Mouse (Mus musculus) adrenal gland, postnatal 4 days (tissue): ENCODE data around the gene Snrpd2. TPM values are rescaled to one million over a fixed set of nuclear protein-coding genes. Genes with fewer than 3 reads are reported as not detected.
A peak's percentile ranks its signal among the peaks of the same experiment; 100 is the strongest.

Source experiments
- DNase-seq, 2 experiments: peaks; one replicate each; pipeline ENCODE4 v3.0.0; 2021 to 2022; ENCODE audit warnings: low spot score in 2 of 2, mixed read lengths in 2 of 2
- microRNA-seq: library from miRNA; unstranded; fragments of <30 nt; microRNA quantifications from one replicate; pipeline ENCODE4 v1.2.0, GENCODE M21; 2021
- total RNA-seq, 2 experiments: library from RNA; stranded (reverse); gene quantifications; 2 replicates each; pipeline ENCODE4 v1.2.3; 2021

Snrpd2 gene
- total RNA-seq, 2 experiments from 2014 or later = 111 to 116 TPM

DNA sequence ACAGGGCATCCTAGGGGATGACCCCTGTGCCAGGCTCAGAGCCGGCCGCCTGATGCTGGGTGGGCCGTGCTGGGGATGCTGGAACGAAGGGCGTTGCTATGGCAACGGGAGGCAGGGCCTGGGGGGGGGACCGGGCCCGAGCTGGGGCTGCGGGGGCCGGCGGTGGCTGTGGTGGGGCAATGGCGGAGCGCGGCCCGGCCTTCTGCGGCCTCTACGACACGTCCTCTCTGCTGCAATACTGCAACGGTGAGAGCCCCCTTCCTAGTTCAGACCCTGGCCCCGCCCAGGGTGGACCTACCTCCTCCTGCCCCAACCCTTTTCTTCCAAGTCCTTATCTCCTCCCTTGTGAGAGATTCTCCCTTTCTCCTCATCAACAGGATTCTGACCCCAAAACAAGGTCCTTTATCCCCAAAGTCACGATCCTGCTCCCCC, 27.0 kb downstream of the Snrpd2 start:
- no peak for DNase-seq

DNA sequence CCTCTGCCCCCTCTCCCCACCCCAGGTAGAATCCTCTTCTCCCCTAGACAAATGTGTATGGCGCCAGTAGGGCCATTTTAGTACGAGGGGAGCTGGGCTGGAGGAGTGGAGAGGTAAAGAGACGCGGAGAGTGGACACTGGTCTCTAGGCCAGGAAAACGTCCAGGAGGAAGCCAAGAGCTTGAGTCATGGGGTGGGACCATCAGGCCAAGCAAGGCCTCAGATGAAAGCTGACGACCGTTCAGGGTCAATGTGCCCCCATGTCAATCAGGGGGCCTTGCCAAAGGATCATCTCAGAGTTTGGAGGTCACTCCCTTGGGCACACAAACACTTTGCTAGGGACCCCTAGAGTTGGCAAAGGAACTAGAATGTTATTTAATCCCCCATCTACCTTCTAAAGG, 27.7 kb downstream of the Snrpd2 start:
- DNase-seq = no peak

DNA sequence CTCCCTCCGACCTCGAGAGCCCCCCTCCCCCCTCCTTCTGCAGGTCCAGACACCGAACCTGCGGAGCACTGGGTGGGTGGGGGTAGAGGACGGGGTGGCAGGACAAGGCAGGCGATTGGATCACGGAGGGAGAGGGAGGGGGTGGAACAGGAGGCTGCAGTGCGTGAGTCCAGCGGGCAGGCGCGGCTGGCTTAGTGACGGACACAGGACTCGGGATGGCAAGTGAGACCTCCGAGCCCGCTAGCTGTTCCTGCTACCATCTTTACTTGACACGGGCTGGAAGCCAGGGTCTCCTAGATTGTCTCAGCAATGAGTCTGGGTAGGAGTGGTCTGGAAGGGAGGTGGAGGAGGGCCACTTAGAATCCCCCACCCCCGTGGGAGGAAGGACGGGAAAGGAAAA, 28.5 kb downstream of the Snrpd2 start:
- no peak for DNase-seq

DNA sequence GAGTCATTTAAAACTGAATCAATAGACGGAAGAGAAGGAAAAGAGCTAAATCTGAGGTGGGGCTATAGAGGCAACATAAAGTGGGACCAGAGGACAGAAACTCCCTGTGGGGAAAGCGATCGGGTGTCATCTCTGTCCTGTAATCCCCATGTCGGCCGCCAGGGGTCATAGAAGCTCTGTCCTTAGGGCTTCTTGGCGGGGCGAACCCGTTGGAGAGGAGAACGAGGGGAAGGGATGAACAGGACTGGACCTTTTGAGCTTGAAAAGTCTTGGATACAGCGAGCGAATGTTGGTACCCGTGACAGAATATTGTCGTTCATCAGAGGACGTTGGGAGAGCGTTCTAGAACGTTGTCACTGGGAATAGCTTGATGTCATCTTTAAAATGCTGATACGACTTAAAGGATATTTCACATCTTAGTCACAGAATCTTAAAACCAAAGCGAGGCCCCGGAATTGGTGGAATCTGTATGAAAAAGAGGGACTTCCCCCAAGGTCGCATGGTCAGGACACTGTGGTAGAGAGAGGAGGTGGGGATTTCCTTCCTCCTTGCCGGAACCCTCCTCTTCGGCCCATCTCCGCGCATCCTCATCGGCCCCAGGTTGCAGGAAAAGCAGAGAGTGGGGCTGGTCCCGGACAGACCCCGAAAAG, 29.0 kb downstream of the Snrpd2 start:
- peak in 1 of 2 experiments; percentile 50 for DNase-seq

DNA sequence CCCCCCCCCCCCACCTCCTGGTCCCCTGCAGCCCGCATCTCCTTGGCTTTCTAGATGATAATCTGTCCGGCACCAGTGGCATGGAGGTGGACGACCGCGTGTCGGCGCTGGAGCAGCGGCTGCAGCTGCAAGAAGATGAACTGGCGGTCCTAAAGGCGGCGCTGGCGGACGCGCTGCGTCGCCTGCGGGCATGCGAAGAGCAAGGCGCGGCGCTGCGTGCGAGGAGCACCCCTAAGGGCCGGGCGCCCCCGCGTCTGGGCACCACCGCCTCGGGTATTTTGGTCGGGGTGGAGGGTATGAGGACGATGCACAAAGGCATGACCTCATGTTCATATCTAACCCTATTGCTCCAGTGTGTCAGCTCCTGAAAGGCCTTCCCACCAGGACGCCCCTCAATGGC, 29.7 kb downstream of the Snrpd2 start:
- DNase-seq = no peak

DNA sequence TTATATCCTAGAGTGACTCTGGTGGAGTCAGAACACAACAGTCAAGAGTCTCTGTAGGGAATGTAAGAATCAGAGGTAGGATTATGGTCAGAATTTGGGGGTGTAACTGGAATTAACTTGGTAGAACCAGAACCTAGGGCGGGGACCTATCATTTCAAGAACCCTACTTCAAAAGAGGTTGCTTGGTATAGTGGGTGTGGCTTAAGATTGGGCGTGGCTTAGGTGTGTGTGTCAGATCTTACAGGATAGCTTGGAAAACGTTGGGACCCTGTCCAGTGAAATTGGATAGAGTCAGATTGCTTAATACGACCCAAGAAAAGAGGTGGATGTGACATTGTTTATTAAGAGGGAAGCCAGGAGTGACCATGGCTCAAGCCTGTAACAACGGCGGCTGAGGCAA, 30.4 kb downstream of the Snrpd2 start:
- DNase-seq = no peak

DNA sequence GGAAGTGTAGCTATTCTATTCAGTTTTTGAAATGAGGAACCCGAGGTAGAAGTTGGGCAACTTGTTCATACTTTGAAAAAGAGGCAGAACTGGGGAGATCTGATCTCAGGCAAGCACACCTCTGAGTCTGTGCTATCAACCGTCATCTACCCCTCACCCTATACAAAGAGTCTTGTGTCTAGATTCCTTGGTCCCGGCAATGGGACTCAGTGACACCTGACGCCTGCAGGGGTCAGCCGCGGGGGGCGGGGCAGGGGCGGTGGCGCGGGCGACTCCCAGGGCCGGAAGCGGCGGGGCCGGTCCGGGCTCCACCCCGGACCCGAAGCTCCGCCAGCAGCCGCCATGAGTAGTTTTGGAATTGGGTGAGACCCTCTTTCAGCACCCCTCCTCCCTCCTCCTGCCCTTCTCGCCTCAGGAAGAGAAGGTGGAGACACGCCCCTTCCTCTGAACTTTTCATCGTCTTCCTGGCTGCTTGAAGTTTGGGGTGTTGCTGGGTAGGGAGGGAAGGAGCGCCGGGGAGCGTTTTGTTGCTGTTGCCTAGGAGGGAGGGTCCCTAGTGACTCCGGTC, 31.4 kb downstream of the Snrpd2 start:
- no peak for DNase-seq

DNA sequence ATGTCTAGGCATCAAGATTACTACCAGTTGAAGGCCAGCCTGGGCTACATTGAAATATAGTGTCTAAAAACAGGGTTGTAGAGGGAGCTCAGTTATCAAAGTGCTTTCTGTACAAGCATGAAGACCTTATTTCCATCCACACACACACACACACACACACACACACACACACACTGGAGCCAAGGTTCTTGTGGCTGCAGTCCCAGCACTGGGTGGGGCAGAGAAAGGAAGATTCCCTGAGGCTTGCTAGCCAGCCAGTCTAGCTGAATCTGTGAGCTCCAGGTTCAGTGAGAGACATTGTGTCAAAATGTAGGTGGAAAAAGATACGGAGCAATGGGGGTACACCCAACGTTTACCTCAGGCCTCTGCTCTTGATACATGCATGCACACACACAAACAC, 34.7 kb downstream of the Snrpd2 start:
- DNase-seq = no peak

DNA sequence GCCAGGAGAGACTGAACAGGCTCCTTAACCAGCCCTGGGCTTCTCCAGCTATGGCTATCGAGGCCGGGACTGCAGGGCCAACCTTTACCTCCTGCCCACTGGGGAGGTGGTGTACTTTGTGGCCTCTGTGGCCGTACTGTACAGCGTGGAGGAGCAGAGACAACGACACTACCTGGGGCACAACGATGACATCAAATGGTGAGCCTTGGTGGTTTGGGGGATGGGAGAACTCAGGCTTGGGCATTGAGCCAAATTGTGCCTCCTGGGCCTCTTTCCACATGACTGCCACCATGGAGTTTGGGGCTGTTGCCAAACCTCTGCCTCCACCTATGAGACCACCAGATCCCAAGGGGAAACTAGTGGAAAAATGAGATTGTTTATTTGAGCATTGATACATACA, 35.2 kb downstream of the Snrpd2 start:
- DNase-seq = no peak

DNA sequence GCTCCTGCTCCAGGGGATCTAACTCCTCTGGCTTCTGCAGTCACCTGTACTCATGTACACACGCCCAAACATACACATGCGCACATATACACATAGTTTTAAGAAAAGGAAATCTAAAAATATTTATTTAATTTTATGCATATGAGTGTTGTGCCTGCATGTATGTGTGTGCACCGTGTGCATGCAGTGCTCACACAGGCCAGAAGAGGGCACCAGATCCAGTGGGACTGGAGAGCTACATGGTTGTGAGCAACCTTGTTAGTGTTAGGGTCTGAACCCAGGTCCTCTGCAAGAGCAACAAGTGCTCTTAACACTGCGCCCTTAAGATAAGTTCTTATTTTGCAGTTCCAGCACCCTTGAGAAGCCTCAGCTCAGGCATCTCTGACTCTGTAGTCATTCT, 45.2 kb downstream of the Snrpd2 start:
- DNase-seq = no peak

DNA sequence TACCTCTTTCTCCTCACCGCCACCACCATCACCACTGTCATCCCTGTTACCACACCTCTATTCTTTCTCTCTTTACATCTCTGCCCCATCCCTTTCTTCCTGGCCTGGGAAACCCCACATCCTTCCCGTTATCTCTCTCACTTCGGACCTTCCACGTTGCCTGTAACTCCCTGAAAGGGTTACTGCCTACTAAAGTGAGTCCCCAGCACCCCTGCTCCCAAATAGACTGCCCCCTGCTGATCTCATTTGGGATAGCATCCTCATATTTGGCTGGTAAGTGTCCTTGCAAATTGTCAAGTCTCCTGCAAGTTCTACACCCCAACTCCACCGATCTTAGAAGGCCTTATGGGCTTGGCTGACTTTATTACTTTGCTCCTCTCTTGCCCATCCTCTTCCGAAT, 47.2 kb downstream of the Snrpd2 start:
- DNase-seq = no peak

DNA sequence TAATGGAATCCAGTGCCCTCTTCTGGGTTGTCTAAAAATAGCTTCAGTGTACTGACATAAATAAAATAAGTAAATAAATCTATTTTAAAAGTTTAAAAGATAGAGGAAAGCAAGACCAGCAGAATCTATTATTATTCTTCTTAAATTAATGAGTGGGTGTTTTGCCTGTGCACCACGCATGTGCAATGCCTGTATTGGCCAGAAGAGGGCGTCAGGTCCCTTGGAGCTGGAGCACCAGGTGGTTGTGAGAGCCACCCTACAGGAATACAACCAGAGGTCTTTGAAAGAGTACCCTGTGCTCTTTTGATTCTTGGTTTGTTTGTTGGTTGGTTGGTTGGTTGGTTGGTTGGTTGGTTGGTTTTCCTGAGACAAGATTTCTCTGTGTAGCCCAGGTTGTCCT, 48.5 kb downstream of the Snrpd2 start:
- DNase-seq = no peak

DNA sequence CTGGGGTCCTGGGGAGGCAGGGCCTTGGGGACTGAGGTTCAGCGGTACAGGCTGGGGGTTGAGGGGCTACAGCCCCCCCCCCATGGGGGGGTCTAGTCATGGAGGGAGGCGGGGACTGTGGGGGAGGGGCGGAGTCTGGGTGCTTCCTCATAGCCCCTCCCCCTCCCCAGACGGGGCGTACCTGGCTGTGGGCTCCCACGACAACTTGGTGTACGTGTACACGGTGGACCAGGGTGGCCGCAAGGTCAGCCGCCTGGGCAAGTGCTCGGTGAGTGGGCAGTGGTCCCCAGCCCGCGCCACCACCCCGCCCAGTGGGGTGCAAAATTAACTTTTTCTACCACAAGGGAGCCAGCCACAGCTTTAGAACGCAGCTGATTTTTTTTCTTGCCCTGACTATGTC, 52.1 kb downstream of the Snrpd2 start:
- no peak for DNase-seq

DNA sequence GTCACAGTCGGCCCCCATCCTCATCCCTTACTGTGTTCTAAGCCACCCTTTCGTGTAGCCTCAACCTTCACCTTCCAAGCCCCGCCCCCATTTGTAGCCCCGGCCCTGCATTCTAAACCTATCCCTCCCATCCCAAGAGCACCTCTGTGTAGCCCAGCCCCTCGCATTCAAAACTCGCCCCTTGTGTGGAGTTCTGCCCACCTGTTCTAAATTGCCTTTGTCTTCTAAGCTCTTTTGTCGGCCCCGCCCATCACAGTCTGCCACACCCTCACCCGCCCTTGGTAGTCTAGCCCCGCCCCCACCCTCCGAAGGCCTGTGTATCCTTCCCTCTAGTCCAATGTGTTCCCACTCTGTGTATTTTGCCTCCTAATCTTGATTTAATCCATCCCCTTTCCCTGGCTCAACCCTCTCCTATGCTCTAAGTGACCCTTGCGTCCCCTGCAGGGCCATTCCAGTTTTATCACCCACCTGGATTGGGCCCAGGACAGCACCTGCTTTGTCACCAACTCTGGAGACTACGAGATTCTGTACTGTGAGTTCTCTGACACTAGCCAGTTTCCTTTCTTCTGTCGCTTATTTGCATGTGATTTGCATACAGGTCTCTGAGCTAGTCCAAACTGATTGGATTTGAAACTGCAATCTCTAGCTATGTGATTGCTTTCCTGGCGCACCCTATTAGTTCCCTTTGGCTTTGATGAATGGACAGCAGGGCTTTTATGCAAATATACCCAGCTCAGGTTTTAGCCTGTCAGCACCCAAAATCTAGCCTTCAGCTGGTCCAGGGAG, 52.7 kb downstream of the Snrpd2 start:
- DNase-seq = no peak

Small RNA genes lying within 50 kb of the gene (microRNA-seq; reads per million reads assigned to microRNA genes)
- gene Mir330 = 419 reads per million, percentile 64 among the genes with 10 or more reads in this experiment

Other genes starting within 250 kb of the Snrpd2 start
- 10 to 100 TPM; 16.5 to 19.2 TPM for gene Ccdc61, start 239.3 kb upstream of the Snrpd2 start, total RNA-seq
- 1 to 10 TPM; 7.8 to 8.2 TPM for gene Nova2, start 223.8 kb upstream of the Snrpd2 start, total RNA-seq
- under 1 TPM in 1 of 2 experiments, not detected in 1; 0.20 TPM for gene Nanos2, start 162.3 kb upstream of the Snrpd2 start, total RNA-seq
- gene Mypop, start 158.5 kb upstream of the Snrpd2 start, total RNA-seq = 1 to 10 TPM; 7.2 to 8.3 TPM
- 10 to 100 TPM; 44.3 to 49.1 TPM for gene Irf2bp1, start 145.7 kb upstream of the Snrpd2 start, total RNA-seq
- gene Foxa3, start 126.2 kb upstream of the Snrpd2 start, total RNA-seq = 1 to 10 TPM in 1 of 2 experiments, under 1 TPM in 1; 0.50 to 4.5 TPM
- 100 to 1,000 TPM; 109 to 119 TPM for gene Sympk, start 125.3 kb upstream of the Snrpd2 start, total RNA-seq
- gene Rsph6a, start 95.0 kb upstream of the Snrpd2 start, total RNA-seq = not detected
- 10 to 100 TPM; 67.0 to 70.3 TPM for gene Dmwd, start 73.5 kb upstream of the Snrpd2 start, total RNA-seq
- gene Dmpk, start 65.9 kb upstream of the Snrpd2 start, total RNA-seq = 10 to 100 TPM; 70.0 to 74.7 TPM
- 10 to 100 TPM; 23.4 to 25.3 TPM for gene Six5, start 55.1 kb upstream of the Snrpd2 start, total RNA-seq
- gene Gm4969, start 31.4 kb upstream of the Snrpd2 start, total RNA-seq = under 1 TPM; 0.59 to 0.98 TPM
- 10 to 100 TPM; 13.7 to 14.6 TPM for gene Fbxo46, start 29.9 kb upstream of the Snrpd2 start, total RNA-seq
- gene Qpctl, start 431 bp upstream of the Snrpd2 start, total RNA-seq = 10 to 100 TPM; 16.1 TPM
- 1 to 10 TPM; 1.9 to 2.5 TPM for gene Gipr, start 16.4 kb downstream of the Snrpd2 start, total RNA-seq
- 10 to 100 TPM; 44.8 to 46.7 TPM for gene Eml2, start 26.7 kb downstream of the Snrpd2 start, total RNA-seq
- gene Gpr4, start 62.8 kb downstream of the Snrpd2 start, total RNA-seq = 1 to 10 TPM; 4.5 to 4.8 TPM
- gene Opa3, start 78.6 kb downstream of the Snrpd2 start, total RNA-seq = 10 to 100 TPM; 23.6 to 24.1 TPM
- gene Vasp, start 122.1 kb downstream of the Snrpd2 start, total RNA-seq = 10 to 100 TPM; 83.7 to 89.3 TPM
- under 1 TPM in 1 of 2 experiments, not detected in 1; 0.39 TPM for gene Ppm1n, start 130.3 kb downstream of the Snrpd2 start, total RNA-seq
- 10 to 100 TPM; 19.3 to 28.8 TPM for gene Rtn2, start 132.9 kb downstream of the Snrpd2 start, total RNA-seq
- gene Fosb, start 160.3 kb downstream of the Snrpd2 start, total RNA-seq = under 1 TPM; 0.85 to 0.98 TPM
- gene Ercc1, start 195.1 kb downstream of the Snrpd2 start, total RNA-seq = 10 to 100 TPM; 38.6 to 45.2 TPM
- gene Cd3eap, start 209.8 kb downstream of the Snrpd2 start, total RNA-seq = 10 to 100 TPM; 14.1 to 16.1 TPM
- 1 to 10 TPM; 9.1 to 9.6 TPM for gene Ppp1r13l, start 210.0 kb downstream of the Snrpd2 start, total RNA-seq
- 10 to 100 TPM; 39.6 to 41.6 TPM for gene Ercc2, start 232.3 kb downstream of the Snrpd2 start, total RNA-seq